Mouse (Mus musculus) R1 (cell line): ENCODE data around the gene Wdr26.
A peak's percentile ranks its signal among the peaks of the same experiment; 100 is the strongest.

Experiments
- DNase-seq: peaks from one replicate; pipeline ENCODE4 v3.0.0-alpha.2; 2018; ENCODE audit warnings: low read depth, low spot score

Gene Wdr26

GRCm38 (mm10) chr1:181211920-181212633 is at the start of gene Wdr26:
Gene Wdr26 (minus strand): TSS chr1:181212001.
- peak; percentile 91 for DNase-seq

GRCm38 (mm10) chr1:181260949-181261696 is 49.3 kb upstream of the Wdr26 start:
- DNase-seq: no peak

- no peak for DNase-seq
Measured at GRCm38 (mm10) chr1:181260422-181260821, 48.6 kb upstream of the Wdr26 start.

- DNase-seq: no peak
Measured at GRCm38 (mm10) chr1:181259626-181260410, 48.0 kb upstream of the Wdr26 start.

GRCm38 (mm10) chr1:181259056-181259455 is 47.3 kb upstream of the Wdr26 start:
- no peak for DNase-seq

GRCm38 (mm10) chr1:181258616-181259015 is 46.8 kb upstream of the Wdr26 start:
- DNase-seq: no peak

- no peak for DNase-seq
Measured at GRCm38 (mm10) chr1:181257585-181258555, 46.1 kb upstream of the Wdr26 start.

GRCm38 (mm10) chr1:181256689-181257584 is 45.1 kb upstream of the Wdr26 start:
- peak; percentile 55 for DNase-seq

- peak; percentile 55 for DNase-seq
Measured at GRCm38 (mm10) chr1:181255891-181256688, 44.3 kb upstream of the Wdr26 start.

- DNase-seq: peak; percentile 15
Measured at GRCm38 (mm10) chr1:181255450-181255849, 43.6 kb upstream of the Wdr26 start.

- DNase-seq: no peak
Measured at GRCm38 (mm10) chr1:181251624-181252023, 39.8 kb upstream of the Wdr26 start.

- DNase-seq: peak; percentile 92
Measured at GRCm38 (mm10) chr1:181250961-181251360, 39.2 kb upstream of the Wdr26 start.

GRCm38 (mm10) chr1:181249537-181249936 is 37.7 kb upstream of the Wdr26 start:
- DNase-seq: no peak

GRCm38 (mm10) chr1:181247175-181247574 is 35.4 kb upstream of the Wdr26 start:
- no peak for DNase-seq

GRCm38 (mm10) chr1:181246487-181247138 is 34.8 kb upstream of the Wdr26 start:
- DNase-seq: no peak

- no peak for DNase-seq
Measured at GRCm38 (mm10) chr1:181245554-181246486, 34.0 kb upstream of the Wdr26 start.

GRCm38 (mm10) chr1:181245067-181245466 is 33.3 kb upstream of the Wdr26 start:
- no peak for DNase-seq
